Mouse (Mus musculus) spleen, postnatal 10 days (tissue): ENCODE results near the gene Ear1.
"Not testable (repeated sequence)": the region's sequence is repeated elsewhere in the genome, so short reads cannot be mapped to it uniquely, and the experiment has no call there.

Experiments used
- DNase-seq, 2 experiments: peaks; one replicate each; pipeline ENCODE4 v3.0.0; 2021 to 2022; ENCODE audit warnings: low spot score in 2 of 2

The Ear1 gene

GRCm38 (mm10) chr14:43796905-43797470 lies 78.3 kb downstream of the Ear1 start:
- DNase-seq = not testable (repeated sequence)

DNA sequence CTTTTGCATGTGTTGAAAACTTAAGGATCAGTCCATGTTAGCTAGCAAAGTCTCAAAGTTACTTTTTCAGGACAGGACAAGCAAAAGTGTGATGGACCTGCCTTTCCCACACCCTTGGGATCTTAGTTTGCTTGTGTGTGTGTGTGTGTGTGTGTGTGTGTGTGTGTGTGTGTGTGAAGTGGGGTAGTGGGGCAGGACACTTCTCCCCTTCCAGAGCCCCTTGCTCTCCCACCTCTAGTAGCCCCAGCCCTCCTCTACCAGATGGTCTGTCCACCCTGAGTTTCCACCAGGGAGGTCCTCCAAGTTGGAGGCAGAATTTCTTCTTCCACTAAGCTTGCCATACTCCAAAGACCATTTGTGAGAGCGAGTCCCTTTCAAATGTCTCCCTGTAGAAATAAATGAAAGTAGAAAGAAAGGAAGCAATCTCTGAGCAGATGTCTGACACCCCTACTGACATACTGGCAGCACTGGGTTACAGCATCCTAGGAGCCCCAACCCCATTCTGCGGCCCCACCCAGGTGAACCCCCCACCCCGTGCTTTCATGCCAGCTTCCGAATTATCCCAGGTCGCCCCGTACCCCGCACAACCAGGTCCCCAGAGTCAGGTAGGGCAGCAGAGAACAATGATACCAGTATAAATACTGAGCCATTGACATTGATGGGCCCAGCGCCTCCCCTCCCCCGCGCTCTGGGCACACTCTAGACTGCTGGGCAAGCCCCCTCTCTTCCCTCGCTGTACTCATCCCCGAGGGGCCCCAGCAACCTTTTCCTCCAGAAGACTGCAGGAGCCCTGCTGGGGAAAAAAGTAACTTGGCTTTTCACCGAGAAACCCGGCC lies 79.0 kb downstream of the Ear1 start:
- DNase-seq = no peak

GRCm38 (mm10) chr14:43793811-43794210 lies 81.5 kb downstream of the Ear1 start:
- not testable (repeated sequence) for DNase-seq

DNA sequence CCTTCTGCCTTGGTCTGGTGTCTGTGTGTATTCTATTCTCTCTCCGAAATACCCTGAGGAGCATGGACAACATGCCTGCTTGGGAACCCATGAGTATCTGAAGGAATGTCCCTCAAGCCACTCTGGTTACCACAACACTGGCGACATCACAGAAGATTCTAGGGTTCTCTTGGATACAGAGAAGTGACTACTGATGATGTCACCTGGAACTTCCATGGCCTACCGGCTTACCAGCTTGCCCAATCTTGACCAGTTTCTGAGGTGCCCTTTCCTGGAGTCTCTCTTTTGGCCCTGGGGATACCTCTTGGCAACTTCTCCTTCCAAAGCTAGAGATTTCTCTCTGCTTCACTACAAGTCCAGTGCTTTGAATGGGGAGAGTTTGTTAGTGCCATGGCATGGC lies 90.7 kb downstream of the Ear1 start, which contains the start of gene Gm8180:
Gm8180 (minus strand) TSS at position 101 of the 400 bp plus-strand sequence.
- not testable (repeated sequence) for DNase-seq
